Mouse (Mus musculus) heart, postnatal 36 days (tissue): ENCODE measurements around the gene Isoc2b. TPM values are rescaled to one million over a fixed set of nuclear protein-coding genes. Genes with fewer than 3 reads are reported as not detected.

ENCODE experiments used
- total RNA-seq, 2 experiments: library from RNA; stranded (reverse); gene quantifications; 2 replicates each; pipeline ENCODE4 v1.2.3; 2021

Gene Isoc2b
- total RNA-seq, 2 experiments from 2014 or later: 3.9 to 4.6 TPM

Other genes starting within 250 kb of the Isoc2b start
- gene Tmem86b, start 238.8 kb downstream of the Isoc2b start, total RNA-seq: 1 to 10 TPM; 4.2 to 5.1 TPM
- 10 to 100 TPM; 72.1 to 73.7 TPM for gene Ppp6r1, start 211.2 kb downstream of the Isoc2b start, total RNA-seq
- 10 to 100 TPM; 27.2 to 34.7 TPM for gene Hspbp1, start 185.2 kb downstream of the Isoc2b start, total RNA-seq
- 1 to 10 TPM; 1.2 TPM for gene Brsk1, start 179.7 kb downstream of the Isoc2b start, total RNA-seq
- under 1 TPM; 0.11 to 0.30 TPM for gene Tmem150b, start 145.0 kb downstream of the Isoc2b start, total RNA-seq
- 10 to 100 TPM; 14.8 to 15.9 TPM for gene Kmt5c, start 130.1 kb downstream of the Isoc2b start, total RNA-seq
- 1 to 10 TPM; 1.9 to 2.3 TPM for gene Cox6b2, start 117.2 kb downstream of the Isoc2b start, total RNA-seq
- not detected for gene Fam71e2, start 99.0 kb downstream of the Isoc2b start, total RNA-seq
- not detected for gene Il11, start 87.4 kb downstream of the Isoc2b start, total RNA-seq
- gene Tmem190, start 87.3 kb downstream of the Isoc2b start, total RNA-seq: not detected
- 1 to 10 TPM; 4.4 to 5.7 TPM for gene Tmem238, start 80.6 kb downstream of the Isoc2b start, total RNA-seq
- gene Rpl28, start 77.4 kb downstream of the Isoc2b start, total RNA-seq: 100 to 1,000 TPM; 515 to 545 TPM
- gene Ube2s, start 57.7 kb downstream of the Isoc2b start, total RNA-seq: 10 to 100 TPM; 89.8 to 95.7 TPM
- not detected for gene Shisa7, start 25.6 kb downstream of the Isoc2b start, total RNA-seq
- gene Isoc2a, start 6.9 kb upstream of the Isoc2b start, total RNA-seq: 10 to 100 TPM; 45.4 to 48.8 TPM
- not detected for gene Gm36210, start 36.3 kb upstream of the Isoc2b start, total RNA-seq
- gene Zfp628, start 45.0 kb upstream of the Isoc2b start, total RNA-seq: 1 to 10 TPM; 7.2 to 9.2 TPM
- gene Nat14, start 51.8 kb upstream of the Isoc2b start, total RNA-seq: 1 to 10 TPM; 4.3 to 5.1 TPM
- gene Ssc5d, start 55.5 kb upstream of the Isoc2b start, total RNA-seq: 1 to 10 TPM; 3.9 to 4.1 TPM
- gene Sbk2, start 94.1 kb upstream of the Isoc2b start, total RNA-seq: 10 to 100 TPM; 26.5 to 34.0 TPM
- 10 to 100 TPM; 31.5 to 45.5 TPM for gene Sbk3, start 100.9 kb upstream of the Isoc2b start, total RNA-seq
- gene Zfp579, start 125.9 kb upstream of the Isoc2b start, total RNA-seq: 10 to 100 TPM; 14.2 to 16.4 TPM
- gene Zfp524, start 144.2 kb upstream of the Isoc2b start, total RNA-seq: 10 to 100 TPM in 1 of 2 experiments, 1 to 10 TPM in 1; 9.7 to 10.4 TPM
- gene Fiz1, start 144.4 kb upstream of the Isoc2b start, total RNA-seq: 10 to 100 TPM; 17.0 to 21.6 TPM
- not detected for gene Gm44973, start 145.2 kb upstream of the Isoc2b start, total RNA-seq
- 10 to 100 TPM; 14.1 to 14.9 TPM for gene Zfp865, start 150.1 kb upstream of the Isoc2b start, total RNA-seq
- gene Ccdc106, start 150.3 kb upstream of the Isoc2b start, total RNA-seq: not detected
- not detected for gene 4632433K11Rik, start 163.9 kb upstream of the Isoc2b start, total RNA-seq
- 1 to 10 TPM; 5.2 to 6.1 TPM for gene Zfp784, start 168.2 kb upstream of the Isoc2b start, total RNA-seq
- gene Zfp580, start 181.3 kb upstream of the Isoc2b start, total RNA-seq: 1 to 10 TPM; 5.6 to 5.7 TPM
- gene U2af2, start 191.9 kb upstream of the Isoc2b start, total RNA-seq: 10 to 100 TPM; 62.4 to 70.8 TPM
- 100 to 1,000 TPM; 176 to 184 TPM for gene Epn1, start 210.0 kb upstream of the Isoc2b start, total RNA-seq
- not detected for gene Rfpl4, start 246.7 kb upstream of the Isoc2b start, total RNA-seq